Mouse (Mus musculus): Measurements from ENCODE around the gene Pkp1.

GRCm38 (mm10) chr1:135850722-135851512 lies 68.1 kb downstream of the Pkp1 start:
- TF ChIP-seq CTCF (conservative IDR thresholded peaks at IDR 0.05; ENCODE audit: low read length) (0 out of 2 replicates have a peak, but pooled peaks have one; percentile 8), POU5F1 (IDR thresholded peaks at IDR 0.05; ENCODE audit: borderline replicate concordance, low read length) (no peak), NANOG (IDR thresholded peaks at IDR 0.05; ENCODE audit: borderline replicate concordance, low read length) (no peak)
